Mouse (Mus musculus): ENCODE measurements around the gene Srd5a3.

Srd5a3 gene

DNA sequence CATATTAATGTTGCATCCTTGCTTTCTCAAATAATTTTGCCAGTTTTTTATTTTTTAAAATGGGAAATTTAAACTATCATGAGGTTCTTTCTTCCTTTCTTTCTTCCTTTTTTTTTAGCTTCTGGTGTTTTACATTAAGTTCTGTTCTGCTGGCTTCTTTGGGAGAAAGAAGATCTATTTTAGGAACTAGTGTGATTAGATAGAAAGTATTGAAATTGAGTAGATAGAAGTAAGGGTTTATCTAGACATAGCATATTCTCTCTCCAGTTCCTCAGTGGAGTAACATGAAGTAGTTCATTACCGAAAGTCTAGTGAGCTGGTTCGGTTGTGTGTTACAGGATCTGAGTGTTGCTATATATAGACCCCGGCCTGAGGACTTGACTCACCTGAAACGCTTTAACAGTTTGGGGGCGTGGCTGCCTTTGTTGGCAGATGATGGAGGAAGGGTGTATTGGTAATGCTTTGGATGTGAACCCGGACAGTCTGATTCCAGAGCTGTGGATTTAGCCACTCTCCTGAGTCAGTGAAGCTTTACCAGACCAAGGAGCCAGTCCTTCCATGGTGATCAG, 54.4 kb downstream of the Srd5a3 start:
- DNase-seq = no peak

DNA sequence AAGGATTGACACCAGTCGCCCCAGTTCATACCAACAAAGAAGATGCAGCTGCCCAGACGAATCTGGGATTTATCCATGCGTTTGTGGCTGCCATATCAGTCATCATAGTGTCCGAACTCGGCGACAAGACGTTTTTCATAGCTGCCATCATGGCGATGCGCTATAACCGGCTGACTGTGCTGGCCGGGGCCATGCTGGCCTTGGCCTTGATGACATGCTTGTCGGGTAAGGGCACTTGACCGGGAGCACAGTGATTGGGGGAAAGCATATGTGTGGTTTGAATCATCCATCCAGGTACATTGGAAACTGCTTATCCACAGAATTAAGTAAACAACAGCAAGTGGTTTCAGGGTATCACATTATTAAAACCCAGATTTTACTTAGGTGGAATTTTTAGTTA, 59.3 kb downstream of the Srd5a3 start:
- DNase-seq = no peak

DNA sequence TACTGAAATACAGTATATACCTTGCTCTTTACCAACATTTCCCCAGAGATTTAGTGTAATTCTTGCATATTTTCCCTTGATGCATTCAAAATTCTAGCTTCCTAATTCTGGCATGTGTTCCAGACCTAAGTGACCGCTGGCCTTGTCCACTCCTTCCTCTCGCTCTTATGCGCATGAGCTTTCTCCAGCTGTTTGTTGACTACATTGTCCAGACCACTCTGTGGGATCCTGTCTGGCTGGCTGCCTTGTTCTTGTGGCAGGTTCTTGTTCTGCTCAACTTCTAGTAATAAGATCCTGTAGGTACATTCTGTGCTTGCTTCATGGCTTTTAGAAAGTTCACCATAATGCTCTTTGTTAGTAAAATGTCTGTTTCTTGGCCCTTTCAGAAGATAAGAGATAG, 63.1 kb downstream of the Srd5a3 start:
- no peak for DNase-seq

Data from kidney, postnatal 10 days (tissue).